Mouse (Mus musculus) embryo, embryonic 11 days (tissue): Measurements from ENCODE around the gene Cntn5.

ENCODE experiments used
- DNase-seq: peaks from one replicate; pipeline ENCODE4 v3.0.0-alpha.2; 2015

The Cntn5 gene

GRCm38 (mm10) chr9:10904616-10905363 is at the start of gene Cntn5:
Gene Cntn5, minus strand, starts transcription at chr9:10904775.
- DNase-seq = peak; percentile 72

DNA sequence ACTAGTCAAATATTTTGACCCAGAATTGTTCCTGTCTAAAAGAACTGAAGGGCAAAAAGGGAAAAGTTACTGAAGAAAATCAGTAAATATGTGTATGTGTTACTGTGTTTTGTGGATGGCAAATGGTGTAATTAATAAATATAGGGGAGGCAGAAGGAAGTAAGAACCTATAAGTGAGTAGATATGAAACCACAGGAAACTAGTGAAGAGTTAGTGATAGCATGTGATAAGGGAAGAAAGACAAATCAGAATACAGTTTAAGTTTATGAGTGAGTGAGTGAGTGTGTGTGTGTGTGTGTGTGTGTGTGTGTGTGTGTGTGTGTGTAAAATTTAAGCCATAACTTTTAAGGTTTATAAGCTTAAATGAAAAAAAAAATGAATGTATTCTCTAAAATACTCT is 45.9 kb upstream of the Cntn5 start:
- no peak for DNase-seq

DNA sequence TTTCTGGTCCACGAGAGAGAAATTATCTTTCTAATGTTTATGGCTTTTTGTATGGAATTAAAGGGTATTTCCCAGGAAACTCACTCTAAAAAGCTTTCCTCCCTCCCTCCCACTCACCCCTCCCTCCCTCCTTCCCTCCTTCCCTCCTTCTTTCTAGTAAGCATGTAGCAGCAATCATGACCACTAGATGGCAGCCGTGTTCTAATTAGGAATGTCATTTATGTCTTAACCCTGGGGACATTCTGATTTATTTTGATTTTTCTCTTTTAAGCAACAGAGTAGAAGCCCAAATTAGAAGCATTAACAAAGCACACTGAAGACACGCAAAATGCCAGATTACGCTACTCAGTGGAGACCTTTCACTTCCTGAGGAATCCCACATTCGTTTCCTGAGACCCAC is 5.0 kb upstream of the Cntn5 start:
- peak; percentile 87 for DNase-seq

DNA sequence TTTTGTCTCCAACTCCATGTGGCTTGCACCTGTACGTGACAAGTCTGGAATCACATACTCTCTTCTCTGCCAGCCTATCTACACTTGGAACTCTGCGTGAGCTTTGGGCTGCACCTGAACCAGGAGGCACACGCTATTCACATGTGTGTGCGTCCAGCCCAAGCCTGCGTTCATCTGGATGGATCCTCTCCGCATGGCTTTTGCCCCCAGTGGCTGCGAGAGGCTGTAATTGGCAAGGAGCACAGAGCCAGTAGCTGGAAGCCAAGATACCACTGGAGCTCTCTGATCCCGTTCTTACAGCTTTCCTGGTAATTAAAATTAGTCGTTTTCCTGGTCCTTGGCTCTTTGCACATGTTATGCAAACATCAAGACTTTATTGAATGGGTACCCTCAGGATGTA is 1.1 kb upstream of the Cntn5 start:
- DNase-seq = no peak

GRCm38 (mm10) chr9:10879758-10880157 is 24.8 kb downstream of the Cntn5 start:
- peak; percentile 21 for DNase-seq

DNA sequence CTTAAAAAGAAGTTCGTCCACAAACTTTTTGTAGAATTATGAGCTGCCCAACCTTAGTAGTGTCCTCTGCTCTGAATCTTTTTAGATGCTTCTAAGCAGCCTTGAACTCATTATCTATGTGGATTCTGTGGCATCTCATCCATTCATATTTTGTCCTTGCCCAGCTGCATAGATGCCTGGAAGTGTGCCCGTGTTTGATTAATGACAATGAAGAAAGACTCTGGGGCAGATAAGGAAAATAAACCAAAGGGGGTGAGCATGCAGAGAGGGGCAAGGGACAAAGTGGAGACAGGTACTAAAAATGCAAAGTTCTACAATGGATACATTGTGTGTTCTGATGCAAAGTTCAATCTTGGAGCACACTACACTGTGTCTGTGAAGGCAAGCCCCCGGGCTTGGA is 30.7 kb downstream of the Cntn5 start:
- no peak for DNase-seq

DNA sequence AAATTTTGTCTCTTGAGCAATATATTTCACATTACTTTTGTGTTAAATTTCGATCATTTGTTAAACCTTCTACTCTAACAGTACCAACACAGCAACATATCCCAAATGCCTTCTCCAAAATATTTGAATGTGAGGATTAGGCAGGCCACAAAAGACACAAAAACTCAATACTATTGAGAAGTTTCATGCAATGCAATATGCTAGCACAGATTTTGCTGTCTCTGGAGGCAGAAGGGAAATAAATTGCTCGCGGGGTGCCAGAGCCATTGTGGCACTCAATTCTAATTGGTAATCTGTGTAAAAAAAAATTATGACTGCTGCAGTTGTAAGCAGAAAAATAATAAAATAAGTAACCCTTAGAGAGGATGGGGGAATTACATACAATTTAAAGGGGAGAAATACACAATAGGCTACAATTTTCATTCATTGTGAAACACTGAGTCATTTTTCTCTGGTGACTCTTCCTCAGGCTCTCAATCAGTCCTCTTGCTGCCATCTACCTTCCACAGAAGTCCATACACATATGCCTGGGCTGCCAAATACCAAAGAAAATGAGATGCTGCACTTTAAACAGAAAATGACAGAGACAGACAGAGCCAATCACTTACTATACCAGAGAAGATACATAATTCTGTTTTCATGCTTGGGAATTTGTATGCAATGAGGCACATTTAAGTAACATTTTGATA is 48.2 kb downstream of the Cntn5 start:
- DNase-seq = no peak

- no peak for DNase-seq
These were observed 87.9 kb downstream of the Cntn5 start for GRCm38 (mm10) chr9:10816711-10817110.

DNA sequence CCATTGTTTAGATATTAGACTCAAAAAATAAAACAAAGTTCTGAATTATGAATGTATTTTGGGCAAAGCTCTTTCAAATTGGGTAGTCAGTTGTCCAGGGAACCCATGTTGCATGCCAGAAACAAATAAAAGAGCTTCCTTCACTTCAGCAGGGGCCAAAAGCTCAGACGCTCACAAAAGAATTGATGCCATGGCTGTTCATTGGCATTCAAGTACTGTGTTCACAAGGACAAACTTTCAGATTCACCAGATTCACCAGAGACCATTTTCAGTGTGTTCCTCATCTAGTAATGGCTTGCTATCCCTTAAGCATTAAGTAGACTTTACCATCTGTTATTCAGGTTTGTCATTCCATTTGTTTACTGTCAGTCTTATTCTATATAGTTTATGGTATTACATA is 107.4 kb downstream of the Cntn5 start:
- no peak for DNase-seq

- DNase-seq = no peak
These were observed 109.5 kb downstream of the Cntn5 start for GRCm38 (mm10) chr9:10795102-10795501.

GRCm38 (mm10) chr9:10731878-10732277 is 172.7 kb downstream of the Cntn5 start:
- DNase-seq = no peak

- no peak for DNase-seq
These were observed 180.4 kb downstream of the Cntn5 start for GRCm38 (mm10) chr9:10724191-10724590.

DNA sequence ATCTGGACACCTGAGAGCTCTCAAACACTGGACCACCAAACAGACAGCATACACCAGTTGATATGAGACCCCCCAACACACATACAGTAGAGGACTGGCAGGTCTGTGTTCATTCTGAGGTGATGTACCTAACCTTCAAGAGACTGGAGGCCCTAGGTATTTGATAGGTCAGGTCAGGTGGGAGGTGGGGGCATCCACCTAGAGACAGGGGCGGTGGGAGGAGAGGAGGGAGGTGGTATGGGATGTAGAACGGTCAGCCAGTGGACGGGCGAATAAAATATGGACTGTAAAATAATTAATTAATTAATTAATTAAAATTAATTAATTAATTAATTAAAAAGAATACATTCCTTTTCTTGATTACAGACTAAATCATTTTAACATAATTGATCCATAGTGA is 182.5 kb downstream of the Cntn5 start:
- no peak for DNase-seq

GRCm38 (mm10) chr9:10718986-10719385 is 185.6 kb downstream of the Cntn5 start:
- DNase-seq = no peak

GRCm38 (mm10) chr9:10713641-10714040 is 190.9 kb downstream of the Cntn5 start:
- DNase-seq = no peak

- DNase-seq = no peak
These were observed 222.9 kb downstream of the Cntn5 start for GRCm38 (mm10) chr9:10681646-10682045.

DNA sequence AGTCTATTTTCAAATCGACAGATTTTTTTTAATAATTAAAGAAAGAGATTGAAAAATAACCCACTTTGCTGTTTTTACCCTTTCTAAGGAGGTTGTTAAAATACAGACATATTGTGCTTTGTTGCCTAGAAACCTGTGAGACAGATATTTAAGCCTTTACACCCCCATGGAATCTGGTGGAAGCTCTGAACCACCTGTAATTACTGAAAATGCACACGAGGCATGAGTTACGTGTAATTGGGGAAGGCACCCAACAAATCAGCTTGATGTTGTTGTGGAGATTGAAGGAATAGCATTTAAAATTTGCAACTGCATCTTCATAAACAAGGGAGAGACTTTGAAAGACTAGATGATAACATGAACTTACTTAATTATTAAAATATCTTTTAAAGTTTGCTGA is 223.4 kb downstream of the Cntn5 start:
- no peak for DNase-seq

- no peak for DNase-seq
These were observed 235.9 kb downstream of the Cntn5 start for GRCm38 (mm10) chr9:10668676-10669075.

DNA sequence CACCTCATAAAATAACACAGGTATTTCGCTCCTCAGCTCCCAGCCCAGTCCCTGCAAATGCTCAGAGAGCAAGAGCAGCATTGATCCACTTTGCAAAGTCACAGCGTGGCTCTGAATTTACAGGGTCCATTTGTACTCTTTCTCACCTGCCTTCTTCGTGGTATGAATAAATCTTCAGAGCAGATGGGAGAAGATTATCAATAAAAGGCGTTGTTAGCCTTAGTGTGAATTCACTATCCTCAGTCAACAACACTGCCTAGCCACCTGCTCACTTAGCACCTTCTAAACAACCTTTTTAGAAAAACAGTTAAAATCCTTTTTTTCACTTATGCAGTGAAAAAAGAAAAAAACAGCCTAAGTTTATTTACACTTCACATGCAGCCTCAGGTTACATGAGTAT is 237.1 kb downstream of the Cntn5 start:
- DNase-seq = no peak

- no peak for DNase-seq
These were observed 238.8 kb downstream of the Cntn5 start for GRCm38 (mm10) chr9:10665756-10666155.

DNA sequence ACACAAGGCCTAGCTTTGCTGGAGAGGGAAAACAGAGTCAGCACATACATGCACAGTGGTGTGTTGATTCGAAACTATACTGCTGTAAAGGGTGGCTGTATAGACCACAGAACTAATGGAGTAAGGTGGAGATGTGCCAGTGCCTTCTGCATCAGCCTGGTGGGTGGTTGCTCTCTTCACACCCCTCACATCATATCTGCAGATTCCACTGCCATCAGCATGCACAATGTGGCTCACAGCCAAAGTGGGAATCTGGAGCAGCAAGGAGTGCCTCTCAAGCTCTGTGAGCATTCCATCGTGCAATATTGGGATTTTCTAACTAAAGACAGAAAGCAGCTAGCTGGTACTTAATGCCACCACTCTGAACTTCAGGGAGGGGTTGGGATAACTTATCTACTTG is 241.5 kb downstream of the Cntn5 start:
- DNase-seq = no peak

GRCm38 (mm10) chr9:10659478-10659877 is 245.1 kb downstream of the Cntn5 start:
- DNase-seq = no peak

DNA sequence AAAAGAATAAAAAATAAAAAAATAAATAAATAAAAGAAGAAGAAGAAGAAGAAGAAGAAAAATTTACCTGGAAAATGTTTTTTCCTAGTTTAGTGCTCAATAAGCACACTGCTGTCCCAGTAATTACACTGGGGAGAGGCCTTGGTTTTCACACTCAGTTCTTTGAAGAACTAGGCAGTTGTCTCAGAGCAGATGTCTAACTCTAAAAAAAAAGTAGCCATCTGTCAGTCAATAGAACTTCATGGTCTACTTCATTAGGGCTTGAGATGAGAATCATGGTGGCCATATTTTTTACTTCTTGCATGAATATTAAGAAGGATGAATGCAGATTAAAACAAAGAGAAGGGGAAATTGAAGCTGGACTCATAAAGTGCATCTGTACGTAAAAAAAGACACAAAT is 246.5 kb downstream of the Cntn5 start:
- DNase-seq = no peak

DNA sequence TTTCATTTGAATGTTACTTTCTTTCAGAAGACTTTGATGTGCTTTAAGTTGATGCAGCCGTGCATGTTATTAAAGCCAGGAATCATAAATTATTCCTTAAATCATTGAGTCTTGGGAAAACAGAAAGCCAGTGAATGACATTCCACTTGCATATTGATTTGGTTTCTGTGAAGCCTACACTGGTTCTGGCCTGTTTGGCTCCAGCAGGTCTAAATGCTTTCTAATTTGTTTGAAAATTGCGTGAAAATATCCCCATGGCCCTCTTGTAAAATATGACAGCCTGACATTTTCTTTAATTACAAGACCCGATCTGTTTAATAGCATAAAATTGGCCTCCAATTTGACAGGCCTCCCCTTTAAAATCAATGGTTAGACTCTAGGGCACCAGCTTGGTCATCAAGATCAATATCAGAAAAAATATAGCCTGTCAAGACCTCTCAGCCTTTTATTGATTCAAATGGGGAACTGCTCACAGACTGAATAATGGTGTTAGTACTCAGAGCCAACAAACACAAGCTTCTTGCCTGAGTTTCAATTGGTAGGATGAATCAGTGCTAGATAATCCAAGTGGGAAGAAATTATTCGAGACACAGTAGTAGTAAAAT is 247.3 kb downstream of the Cntn5 start:
- DNase-seq = no peak
